Mouse (Mus musculus): Measurements from ENCODE around the gene Limk1. TPM values are rescaled to one million over a fixed set of nuclear protein-coding genes. Genes with fewer than 3 reads are reported as not detected.

The Limk1 gene
- 8.4 and 9.0 TPM in 2 replicates for polyA plus RNA-seq (2015; fragmentation: Nextera tagmentation; extraction: Ambion mirVana)

DNA sequence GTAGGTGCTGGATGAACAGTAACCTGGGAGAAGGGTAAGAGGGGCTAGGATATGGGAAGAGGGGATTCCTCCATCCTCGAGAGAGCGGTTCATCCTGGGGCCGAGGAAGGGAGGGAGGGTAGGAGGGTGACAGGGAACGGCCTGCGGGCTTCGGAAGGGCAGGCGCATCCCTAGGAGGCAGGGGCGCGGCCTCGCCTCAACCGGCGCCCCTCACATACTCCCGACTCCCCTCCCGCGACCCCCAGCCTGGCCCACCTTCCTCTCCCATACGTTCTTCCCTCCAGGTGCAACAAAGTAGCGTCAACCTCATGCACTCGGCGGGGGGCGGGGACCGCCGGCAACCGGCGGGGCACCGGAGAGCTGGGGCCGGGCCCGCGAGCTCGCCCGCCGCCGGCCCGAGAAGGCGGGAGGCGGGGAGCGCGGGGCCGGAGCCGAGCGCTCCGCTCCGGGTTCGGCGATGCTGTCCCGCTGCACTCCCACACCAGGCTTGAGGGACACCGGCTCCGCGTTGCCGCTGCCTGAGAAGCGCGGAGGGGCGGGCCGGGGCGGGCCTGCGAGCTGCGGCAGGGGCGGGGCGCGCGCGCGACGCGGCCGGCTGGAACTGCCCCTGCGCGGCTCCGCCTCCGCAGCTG is at the start of gene Limk1:
Limk1 (minus strand) TSS at position 513 of the 632 bp plus-strand sequence.
- H3K4me3 ChIP-seq = peak within 1 kb of the TSS; percentile 79
- peak within 1 kb of the TSS; percentile 89 for H3K4me2 ChIP-seq (replicated peaks)
- H3K9ac ChIP-seq = peak within 1 kb of the TSS; percentile 88
- under 1% methylated on average over 62 of the region's 69 CpGs for WGBS
- H3K27ac ChIP-seq = peak within 1 kb of the TSS; percentile 44; the same call in 1 of the 2 replicates
- H3K4me1 ChIP-seq = peaks cover 15% of the 10 kb centered on the region
- peak; percentile 1; the same call in 1 of the 2 replicates for ATAC-seq (ENCODE audit: low FRiP score, low read depth)
- H3K36me3 ChIP-seq = peaks cover 33% of the 10 kb centered on the region
- peaks cover 4% of the 10 kb centered on the region; the same call in 1 of the 2 replicates for H3K27me3 ChIP-seq
- no peaks in the 10 kb centered on the region for H3K9me3 ChIP-seq

GRCm38 (mm10) chr5:134734920-134735319 is 46.5 kb upstream of the Limk1 start:
- no peaks in the 10 kb centered on the region for H3K27me3 ChIP-seq
- H3K27ac ChIP-seq = no peak overlapping the region
- no peaks in the 10 kb centered on the region for H3K4me1 ChIP-seq
- no peak overlapping the region for H3K9ac ChIP-seq
- ATAC-seq (ENCODE audit: low FRiP score, low read depth) = no peak
- 81% methylated on average over 2 of the region's 2 CpGs for WGBS
- no peak overlapping the region for H3K4me2 ChIP-seq (replicated peaks)
- H3K36me3 ChIP-seq = peaks cover 17% of the 10 kb centered on the region; the same call in 1 of the 2 replicates
- H3K9me3 ChIP-seq = no peaks in the 10 kb centered on the region
- no peak overlapping the region for H3K4me3 ChIP-seq

DNA sequence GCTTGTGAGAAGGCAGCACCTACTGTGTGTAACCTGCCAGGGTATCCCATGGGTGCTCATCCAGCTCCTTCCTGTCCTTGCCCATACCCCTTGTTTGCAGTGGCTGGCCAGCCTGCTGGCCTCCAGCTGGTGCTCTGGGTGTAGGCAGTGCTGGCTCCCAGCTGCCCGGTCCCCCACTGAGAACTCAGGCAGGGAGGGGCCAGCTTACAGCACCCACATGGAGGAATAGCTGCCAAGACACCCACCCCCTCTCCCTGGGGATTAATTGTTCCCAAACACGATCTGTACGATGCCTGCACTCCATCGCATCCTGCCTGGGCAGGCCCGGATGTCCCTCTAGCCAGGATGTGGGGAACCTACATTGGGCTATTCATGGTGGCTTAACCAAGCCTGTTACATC is 45.7 kb upstream of the Limk1 start:
- no peak overlapping the region for H3K9ac ChIP-seq
- peaks cover 17% of the 10 kb centered on the region; the same call in 1 of the 2 replicates for H3K36me3 ChIP-seq
- no peaks in the 10 kb centered on the region for H3K9me3 ChIP-seq
- H3K4me3 ChIP-seq = no peak overlapping the region
- WGBS = 69% methylated on average over 5 of the region's 5 CpGs
- H3K4me2 ChIP-seq (replicated peaks) = no peak overlapping the region
- no peak for ATAC-seq (ENCODE audit: low FRiP score, low read depth)
- no peak overlapping the region for H3K27ac ChIP-seq
- no peaks in the 10 kb centered on the region for H3K4me1 ChIP-seq
- H3K27me3 ChIP-seq = no peaks in the 10 kb centered on the region

DNA sequence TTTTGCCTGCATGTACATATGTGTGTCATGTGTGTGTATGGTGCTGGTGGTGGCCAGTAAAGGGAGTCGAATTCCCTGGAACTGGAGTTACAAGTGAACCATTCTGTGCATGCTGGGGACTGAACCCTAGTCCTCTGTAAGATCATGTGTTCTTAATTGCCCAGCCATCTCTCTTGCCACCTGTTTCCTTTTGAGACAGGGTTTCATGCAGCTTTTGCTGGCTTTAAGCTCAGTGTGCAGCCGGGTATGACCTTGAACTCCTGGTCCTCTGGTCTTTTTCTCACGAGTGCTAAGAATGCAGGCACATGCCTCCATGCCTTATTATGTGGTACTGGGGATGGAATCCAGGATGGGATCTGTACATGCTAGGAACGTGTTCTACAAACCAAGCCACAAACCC is 44.8 kb upstream of the Limk1 start:
- Histone ChIP-seq H3K4me3 (no peak overlapping the region), H3K9ac (no peak overlapping the region), H3K27me3 (no peaks in the 10 kb centered on the region), H3K27ac (no peak overlapping the region), H3K4me1 (peaks cover 4% of the 10 kb centered on the region), H3K36me3 (peaks cover 17% of the 10 kb centered on the region; the same call in 1 of the 2 replicates), H3K4me2 (replicated peaks) (no peak overlapping the region), H3K9me3 (no peaks in the 10 kb centered on the region)
- WGBS = 42% methylated on average over 4 of the region's 4 CpGs
- ATAC-seq (ENCODE audit: low FRiP score, low read depth) = no peak

GRCm38 (mm10) chr5:134729124-134729523 is 40.7 kb upstream of the Limk1 start:
- Histone ChIP-seq H3K36me3 (peaks cover 17% of the 10 kb centered on the region; the same call in 1 of the 2 replicates), H3K9ac (no peak overlapping the region), H3K4me1 (peaks cover 11% of the 10 kb centered on the region), H3K4me3 (no peak overlapping the region), H3K4me2 (replicated peaks) (no peak overlapping the region), H3K27ac (no peak overlapping the region), H3K27me3 (no peaks in the 10 kb centered on the region), H3K9me3 (no peaks in the 10 kb centered on the region)
- 92% methylated on average over 12 of the region's 12 CpGs for WGBS
- ATAC-seq (ENCODE audit: low FRiP score, low read depth) = no peak

- H3K9me3 ChIP-seq = no peaks in the 10 kb centered on the region
- 0 out of 2 replicates have a peak overlapping the region, but pooled peaks have one; percentile 3 for H3K4me2 ChIP-seq (replicated peaks)
- H3K4me3 ChIP-seq = no peak overlapping the region
- peak; percentile 62 for ATAC-seq (ENCODE audit: low FRiP score, low read depth)
- peaks cover 17% of the 10 kb centered on the region; the same call in 1 of the 2 replicates for H3K36me3 ChIP-seq
- H3K4me1 ChIP-seq = peaks cover 11% of the 10 kb centered on the region
- no peak overlapping the region for H3K9ac ChIP-seq
- peak overlapping the region; percentile 48; the same call in 1 of the 2 replicates for H3K27ac ChIP-seq
- H3K27me3 ChIP-seq = no peaks in the 10 kb centered on the region
- WGBS = 22% methylated on average over 3 of the region's 3 CpGs
Measured at GRCm38 (mm10) chr5:134728535-134728934, 40.1 kb upstream of the Limk1 start.

GRCm38 (mm10) chr5:134727001-134727639 is 38.7 kb upstream of the Limk1 start:
- H3K9me3 ChIP-seq = no peaks in the 10 kb centered on the region
- no peak overlapping the region for H3K4me3 ChIP-seq
- H3K27ac ChIP-seq = no peak overlapping the region
- H3K36me3 ChIP-seq = peaks cover 17% of the 10 kb centered on the region; the same call in 1 of the 2 replicates
- no peak for ATAC-seq (ENCODE audit: low FRiP score, low read depth)
- no peak overlapping the region for H3K4me2 ChIP-seq (replicated peaks)
- WGBS = 90% methylated on average over 8 of the region's 8 CpGs
- no peaks in the 10 kb centered on the region for H3K27me3 ChIP-seq
- H3K4me1 ChIP-seq = peaks cover 11% of the 10 kb centered on the region
- no peak overlapping the region for H3K9ac ChIP-seq

DNA sequence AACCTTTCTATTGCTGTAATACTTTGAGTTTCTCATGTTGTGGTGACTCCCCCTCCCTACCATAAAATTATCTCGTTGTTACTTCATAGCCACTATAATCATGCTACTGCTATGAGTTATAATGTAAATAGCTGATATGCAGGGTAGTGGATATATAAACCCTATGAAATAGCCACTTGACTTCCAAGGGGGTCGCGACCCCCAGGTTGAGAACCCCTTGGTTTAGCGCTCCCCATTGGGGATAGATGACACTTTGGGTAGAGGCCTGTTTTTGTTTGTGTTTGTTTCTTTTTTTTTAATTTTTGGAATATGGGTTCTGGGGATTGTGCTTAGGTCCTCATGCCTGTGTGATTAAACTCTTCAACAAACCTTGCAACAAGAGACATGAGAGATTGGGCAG is 36.9 kb upstream of the Limk1 start:
- no peak overlapping the region for H3K9ac ChIP-seq
- H3K36me3 ChIP-seq = peaks cover 20% of the 10 kb centered on the region; the same call in 1 of the 2 replicates
- no peak overlapping the region for H3K27ac ChIP-seq
- H3K4me3 ChIP-seq = no peak overlapping the region
- H3K4me2 ChIP-seq (replicated peaks) = no peak overlapping the region
- peaks cover 17% of the 10 kb centered on the region for H3K4me1 ChIP-seq
- WGBS = 69% methylated on average over 4 of the region's 4 CpGs
- H3K9me3 ChIP-seq = no peaks in the 10 kb centered on the region
- H3K27me3 ChIP-seq = no peaks in the 10 kb centered on the region; the same call in 1 of the 2 replicates
- ATAC-seq (ENCODE audit: low FRiP score, low read depth) = no peak

DNA sequence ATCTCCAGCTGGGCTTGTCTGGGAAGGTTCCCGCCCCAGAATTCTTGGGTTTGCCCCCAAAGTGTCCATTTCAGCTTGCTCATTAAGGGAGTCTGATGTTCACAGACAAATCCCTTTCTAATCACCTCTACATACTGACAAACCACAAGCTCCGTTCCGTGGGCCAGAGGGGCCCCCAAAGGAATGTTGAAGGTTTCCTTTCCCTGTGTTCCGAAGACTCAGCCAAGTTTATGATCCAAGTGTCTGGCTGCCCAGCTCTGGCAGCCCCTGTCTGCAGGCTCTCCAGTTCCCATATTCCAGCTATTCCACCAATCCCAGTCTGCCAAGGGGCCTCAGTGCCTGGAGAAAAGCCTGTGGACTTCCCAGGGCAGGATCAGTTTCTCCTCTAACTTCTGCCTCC is 31.7 kb upstream of the Limk1 start:
- peaks cover 21% of the 10 kb centered on the region for H3K36me3 ChIP-seq
- peak overlapping the region; percentile 19; the same call in 1 of the 2 replicates for H3K9ac ChIP-seq
- H3K9me3 ChIP-seq = no peaks in the 10 kb centered on the region
- peaks cover 15% of the 10 kb centered on the region for H3K4me1 ChIP-seq
- 36% methylated on average over 4 of the region's 4 CpGs for WGBS
- no peak overlapping the region for H3K4me2 ChIP-seq (replicated peaks)
- peak overlapping the region; percentile 52; the same call in 1 of the 2 replicates for H3K27ac ChIP-seq
- peak; percentile 48; the same call in 1 of the 2 replicates for ATAC-seq (ENCODE audit: low FRiP score, low read depth)
- H3K27me3 ChIP-seq = peaks cover 16% of the 10 kb centered on the region
- H3K4me3 ChIP-seq = no peak overlapping the region

DNA sequence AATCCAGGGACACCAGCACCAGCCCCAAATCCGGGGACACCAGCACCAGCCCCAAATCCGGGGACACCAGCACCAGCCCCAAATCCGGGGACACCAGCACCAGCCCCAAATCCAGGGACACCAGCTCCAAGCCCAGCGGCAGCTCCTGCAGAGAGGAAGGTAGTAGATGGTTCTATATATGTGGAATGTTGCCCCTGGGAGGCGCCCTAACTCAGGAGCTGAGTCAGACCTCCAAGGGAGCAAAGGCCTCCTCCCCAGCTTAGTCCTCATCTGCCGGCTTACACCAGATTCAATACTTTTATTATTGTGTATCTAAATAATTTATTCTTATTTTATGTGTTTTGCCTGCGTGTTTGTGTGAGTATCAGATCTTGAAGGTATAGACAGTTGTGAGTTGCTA is 22.7 kb upstream of the Limk1 start:
- 71% methylated on average over 7 of the region's 7 CpGs for WGBS
- H3K4me1 ChIP-seq = no peaks in the 10 kb centered on the region
- no peak overlapping the region for H3K4me2 ChIP-seq (replicated peaks)
- H3K36me3 ChIP-seq = peaks cover 35% of the 10 kb centered on the region
- 0 out of 2 replicates have a peak, but pooled peaks cover 11% of the 10 kb centered on the region for H3K27me3 ChIP-seq
- no peak overlapping the region for H3K9ac ChIP-seq
- no peak overlapping the region for H3K27ac ChIP-seq
- no peaks in the 10 kb centered on the region for H3K9me3 ChIP-seq
- ATAC-seq (ENCODE audit: low FRiP score, low read depth) = no peak
- H3K4me3 ChIP-seq = no peak overlapping the region

GRCm38 (mm10) chr5:134709275-134709674 is 20.9 kb upstream of the Limk1 start:
- peaks cover 26% of the 10 kb centered on the region for H3K36me3 ChIP-seq
- no peak overlapping the region for H3K9ac ChIP-seq
- H3K4me2 ChIP-seq (replicated peaks) = no peak overlapping the region
- 67% methylated on average over 6 of the region's 6 CpGs for WGBS
- no peak overlapping the region for H3K4me3 ChIP-seq
- H3K27me3 ChIP-seq = 0 out of 2 replicates have a peak, but pooled peaks cover 8% of the 10 kb centered on the region
- H3K9me3 ChIP-seq = no peaks in the 10 kb centered on the region
- H3K27ac ChIP-seq = no peak overlapping the region
- ATAC-seq (ENCODE audit: low FRiP score, low read depth) = no peak
- H3K4me1 ChIP-seq = no peaks in the 10 kb centered on the region

GRCm38 (mm10) chr5:134704157-134704556 is 15.8 kb upstream of the Limk1 start:
- Histone ChIP-seq H3K9me3 (peaks cover 7% of the 10 kb centered on the region; the same call in 1 of the 2 replicates), H3K27me3 (0 out of 2 replicates have a peak, but pooled peaks cover 10% of the 10 kb centered on the region), H3K4me1 (no peaks in the 10 kb centered on the region), H3K4me3 (no peak overlapping the region), H3K36me3 (peaks cover 9% of the 10 kb centered on the region), H3K9ac (no peak overlapping the region), H3K4me2 (replicated peaks) (no peak overlapping the region), H3K27ac (no peak overlapping the region)
- ATAC-seq (ENCODE audit: low FRiP score, low read depth) = no peak
